Mouse (Mus musculus): ENCODE data around the gene Rbbp4.

GRCm38 (mm10) chr4:129375821-129376220 is 40.7 kb upstream of the Rbbp4 start:
- TF ChIP-seq CTCF (IDR thresholded peaks at IDR 0.05; ENCODE audit: control insufficient read depth, insufficient read depth, low read length) (no peak), POLR2A (IDR thresholded peaks at IDR 0.05; ENCODE audit: borderline replicate concordance, control insufficient read depth, low read depth, low read length) (no peak)

Measured in bone marrow, adult 2 months (tissue).